Mouse (Mus musculus) heart, adult 2 months (tissue): ENCODE measurements around the gene Pbx1. TPM values are rescaled to one million over a fixed set of nuclear protein-coding genes. Genes with fewer than 3 reads are reported as not detected.

Experiments
- DNase-seq, 2 experiments: peaks; one replicate each; pipeline ENCODE4 v3.0.0; 2021
- H3K27ac ChIP-seq: fragments of 200-600 bp; 2 replicates; pipeline ENCODE4 v1.8.1; 2022
- H3K27me3 ChIP-seq: fragments of 200-500 bp; 2 replicates; pipeline ENCODE4 v1.6.1; 2012; ENCODE audit warnings: mild to moderate bottlenecking, low read length, inconsistent platforms, mixed read lengths; ENCODE audit not compliant: control insufficient read depth, insufficient read depth
- H3K36me3 ChIP-seq: fragments of 200-500 bp; 2 replicates; pipeline ENCODE4 v1.6.1; 2012; ENCODE audit warnings: low read length, inconsistent platforms; ENCODE audit not compliant: control insufficient read depth, insufficient read depth
- H3K4me1 ChIP-seq: fragments of 200-500 bp; 2 replicates; pipeline ENCODE4 v1.6.1; 2011; ENCODE audit warnings: low read length; ENCODE audit not compliant: control insufficient read depth, insufficient read depth
- H3K4me3 ChIP-seq: fragments of 200-600 bp; 2 replicates; pipeline ENCODE4 v1.8.1; 2022
- H3K79me2 ChIP-seq: fragments of 200-500 bp; replicated peaks from 2 replicates; pipeline ENCODE4 v1.6.1; 2012; ENCODE audit warnings: mild to moderate bottlenecking, inconsistent platforms, low read length, moderate library complexity, mixed read lengths; ENCODE audit not compliant: control insufficient read depth, insufficient read depth
- H3K9ac ChIP-seq: fragments of 200-500 bp; 2 replicates; pipeline ENCODE4 v1.6.1; 2012; ENCODE audit warnings: low read depth, mild to moderate bottlenecking, control low read depth, inconsistent platforms, low read length, mixed read lengths
- CTCF ChIP-seq: fragments of 200-600 bp; IDR thresholded peaks from 2 replicates; pipeline ENCODE4 v1.8.1; 2022; ENCODE audit warnings: antibody characterized with exemption, mild to moderate bottlenecking, moderate library complexity
- EP300 ChIP-seq: fragments of 200-500 bp; IDR thresholded peaks from 2 replicates; pipeline ENCODE4 v1.6.1; 2011; ENCODE audit warnings: low read depth, low read length, control low read depth; ENCODE audit not compliant: insufficient read depth
- POLR2A ChIP-seq: fragments of 200-500 bp; IDR thresholded peaks from 2 replicates; pipeline ENCODE4 v1.6.1; 2011; ENCODE audit warnings: mild to moderate bottlenecking, low read depth, low read length, control low read depth; ENCODE audit not compliant: insufficient read depth
- WGBS: fragments of 180-500 bp; shearing (Covaris S2); methylation state at CpG from one replicate; pipeline ENCODE4 v1.1.7; 2018; 5-methylcytosine and 5-hydroxymethylcytosine counted together
- intact Hi-C: fragments of 180-260 bp; cut with DNase I; formaldehyde crosslinking; loops from one replicate; pipeline ENCODE4 v1.15.1; 2025
- polyA plus RNA-seq: library from polyadenylated mRNA; depleted of rRNA; stranded (reverse); fragments of >200 nt; gene quantifications from 2 replicates; pipeline ENCODE4 v1.2.3, GENCODE M21; 2012
- total RNA-seq, 2 experiments: library from RNA; stranded (reverse); gene quantifications; 2 replicates each; pipeline ENCODE4 v1.2.3; 2021

Gene Pbx1
- total and polyA plus RNA-seq, 3 experiments: 33.1 to 54.7 (median 52.8) TPM

DNA sequence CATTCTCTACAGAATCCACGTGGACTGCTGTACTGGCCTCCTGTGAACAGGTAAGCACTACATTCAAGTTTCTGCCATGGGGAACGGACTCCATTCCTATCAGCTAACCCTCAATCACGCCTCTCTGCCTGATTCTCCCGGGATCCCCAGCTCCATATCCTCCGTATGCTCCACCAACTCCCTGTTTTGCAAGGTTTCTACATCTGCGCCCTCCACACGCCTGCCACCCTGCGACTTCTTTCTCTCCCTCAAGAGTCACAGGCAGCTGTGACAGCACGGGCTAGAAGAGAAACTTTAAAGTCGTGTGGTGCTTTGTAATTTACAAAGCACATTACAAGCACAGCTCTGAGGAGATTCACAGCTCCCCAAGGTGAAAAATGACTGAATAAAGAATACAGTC lies 23.3 kb downstream of the Pbx1 start:
- Histone ChIP-seq H3K79me2 (no peaks in the 10 kb centered on the region), H3K27me3 (no peaks in the 10 kb centered on the region), H3K9ac (no peak overlapping the region), H3K27ac (no peak overlapping the region), H3K36me3 (peaks cover 3% of the 10 kb centered on the region; the same call in 1 of the 2 replicates), H3K4me1 (no peaks in the 10 kb centered on the region; the same call in 1 of the 2 replicates), H3K4me3 (no peak overlapping the region)
- WGBS: 79% methylated on average over 10 of the region's 10 CpGs
- no peak for DNase-seq
- TF ChIP-seq POLR2A: no peak
- intact Hi-C loops: no loop called here

DNA sequence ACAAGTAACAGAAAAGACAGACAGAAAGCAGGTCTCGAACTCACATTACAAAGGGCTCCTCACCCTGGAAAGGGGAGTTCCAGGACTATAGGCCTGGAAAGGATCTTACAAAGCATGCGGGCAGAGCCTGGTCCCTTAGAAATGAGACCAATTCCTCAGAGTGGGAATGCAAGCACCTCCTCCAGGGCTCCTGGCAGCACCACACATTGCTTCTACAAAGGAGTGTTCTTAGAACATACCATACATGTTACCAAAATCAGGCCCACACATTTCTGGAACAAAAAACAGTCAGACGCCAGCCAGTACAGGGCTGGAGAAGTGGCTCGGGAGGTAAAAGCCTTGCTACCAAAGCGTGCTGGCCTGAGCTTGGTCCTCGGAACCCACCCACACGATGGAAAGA lies 24.1 kb downstream of the Pbx1 start:
- Histone ChIP-seq H3K4me1 (no peaks in the 10 kb centered on the region; the same call in 1 of the 2 replicates), H3K27ac (no peak overlapping the region)
- TF ChIP-seq POLR2A (no peak), EP300 (no peak), CTCF (no peak)

DNA sequence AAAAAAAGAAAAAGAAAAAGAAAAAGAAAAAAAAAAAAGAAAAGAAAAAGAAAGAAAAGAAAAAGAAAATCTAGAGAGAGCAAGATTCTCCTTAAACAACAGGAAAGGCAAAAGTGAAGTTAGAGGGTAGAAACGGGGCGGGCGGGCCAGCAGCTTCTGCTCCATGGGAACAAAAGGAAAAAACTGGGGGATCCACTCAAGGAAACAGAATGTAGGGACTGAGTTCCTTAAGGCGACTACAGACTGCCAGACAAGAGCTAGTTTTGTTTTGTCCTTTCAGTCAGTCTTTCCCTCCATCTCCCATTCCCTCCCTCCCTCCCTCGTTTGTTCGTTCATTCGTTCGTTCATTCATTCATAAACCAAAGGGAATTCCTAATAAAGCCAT lies 25.8 kb downstream of the Pbx1 start:
- 72% methylated on average over 8 of the region's 8 CpGs for WGBS
- Histone ChIP-seq H3K4me3 (no peak overlapping the region), H3K4me1 (no peaks in the 10 kb centered on the region; the same call in 1 of the 2 replicates), H3K9ac (no peak overlapping the region), H3K79me2 (no peaks in the 10 kb centered on the region), H3K36me3 (peaks cover 3% of the 10 kb centered on the region; the same call in 1 of the 2 replicates), H3K27me3 (no peaks in the 10 kb centered on the region), H3K27ac (no peak overlapping the region)
- intact Hi-C loops: no loop called here
- DNase-seq: no peak
- TF ChIP-seq EP300: no peak

More for the DNA sequence above, 24.1 kb downstream of the Pbx1 start:
- Histone ChIP-seq H3K27me3 (no peaks in the 10 kb centered on the region), H3K9ac (no peak overlapping the region), H3K36me3 (peaks cover 3% of the 10 kb centered on the region; the same call in 1 of the 2 replicates), H3K79me2 (no peaks in the 10 kb centered on the region), H3K4me3 (no peak overlapping the region)
- 84% methylated on average over 7 of the region's 7 CpGs for WGBS
- no peak for DNase-seq
- intact Hi-C loops: no loop called here

DNA sequence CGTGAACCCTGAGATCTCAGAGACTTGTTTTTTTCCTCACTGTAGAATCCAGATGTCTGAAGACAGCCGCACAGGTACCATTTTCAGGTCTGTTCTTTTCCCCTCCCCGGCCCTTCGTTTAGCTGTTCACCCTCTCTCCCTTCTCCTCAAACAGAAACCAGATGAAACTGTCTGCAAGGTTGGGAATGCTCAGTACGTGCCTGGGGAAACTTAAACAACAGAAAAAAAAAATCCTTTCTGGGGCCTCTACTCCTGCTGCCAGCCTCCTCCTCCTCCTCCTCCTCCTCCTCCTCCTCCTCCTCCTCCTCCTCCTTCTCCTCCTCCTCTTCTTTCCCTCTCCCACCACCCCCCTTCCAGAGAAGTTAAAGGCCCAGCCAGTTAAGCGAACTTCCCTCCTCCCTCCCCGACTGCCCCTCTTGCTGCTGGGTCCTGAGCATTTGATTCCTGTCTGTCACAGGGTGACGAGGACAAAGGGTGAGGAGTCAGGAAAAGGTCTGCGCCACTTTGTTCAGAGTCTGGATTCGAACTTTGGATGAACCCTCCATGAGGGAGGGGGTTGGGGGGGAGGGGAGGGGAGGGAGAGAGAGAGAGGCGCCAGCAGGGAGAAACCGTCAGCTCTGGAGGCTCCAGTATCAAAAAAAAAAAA lies 26.3 kb downstream of the Pbx1 start:
- 53% methylated on average over 12 of the region's 12 CpGs for WGBS
- no peaks in the 10 kb centered on the region for H3K79me2 ChIP-seq

DNA sequence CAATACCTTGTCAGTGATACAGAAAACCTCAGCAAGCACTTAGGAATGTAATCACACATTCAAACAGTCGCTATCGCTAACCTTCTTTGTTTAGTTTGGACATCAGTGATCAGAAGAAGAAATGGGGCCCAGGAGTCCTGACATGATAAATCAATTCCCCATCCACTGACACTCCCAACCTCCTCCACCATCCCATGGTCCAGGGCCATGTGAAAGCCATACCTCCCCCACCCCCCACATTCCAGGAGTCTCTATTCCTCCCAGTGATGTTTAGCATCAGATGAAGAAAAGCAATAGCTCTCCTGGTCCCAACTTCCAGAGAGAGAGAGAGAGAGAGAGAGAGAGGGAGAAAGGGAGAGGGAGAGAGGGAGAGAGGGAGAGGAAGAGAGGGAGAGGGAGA lies 28.5 kb downstream of the Pbx1 start:
- Histone ChIP-seq H3K4me3 (no peak overlapping the region), H3K9ac (no peak overlapping the region), H3K27me3 (no peaks in the 10 kb centered on the region), H3K27ac (no peak overlapping the region), H3K79me2 (no peaks in the 10 kb centered on the region), H3K4me1 (no peaks in the 10 kb centered on the region), H3K36me3 (no peaks in the 10 kb centered on the region)
- intact Hi-C loops: no loop called here
- no peak for TF ChIP-seq CTCF
- TF ChIP-seq EP300: no peak
- TF ChIP-seq POLR2A: no peak
- no peak for DNase-seq
- 76% methylated on average over 2 of the region's 2 CpGs for WGBS

More for the DNA sequence above, 26.3 kb downstream of the Pbx1 start:
- no peak for DNase-seq
- TF ChIP-seq EP300 (no peak), CTCF (no peak), POLR2A (no peak)
- H3K9ac ChIP-seq: no peak overlapping the region
- H3K27ac ChIP-seq: no peak overlapping the region
- no peaks in the 10 kb centered on the region for H3K36me3 ChIP-seq
- intact Hi-C loops: no loop called here
- H3K4me3 ChIP-seq: no peak overlapping the region
- no peaks in the 10 kb centered on the region for H3K27me3 ChIP-seq
- no peaks in the 10 kb centered on the region; the same call in 1 of the 2 replicates for H3K4me1 ChIP-seq

DNA sequence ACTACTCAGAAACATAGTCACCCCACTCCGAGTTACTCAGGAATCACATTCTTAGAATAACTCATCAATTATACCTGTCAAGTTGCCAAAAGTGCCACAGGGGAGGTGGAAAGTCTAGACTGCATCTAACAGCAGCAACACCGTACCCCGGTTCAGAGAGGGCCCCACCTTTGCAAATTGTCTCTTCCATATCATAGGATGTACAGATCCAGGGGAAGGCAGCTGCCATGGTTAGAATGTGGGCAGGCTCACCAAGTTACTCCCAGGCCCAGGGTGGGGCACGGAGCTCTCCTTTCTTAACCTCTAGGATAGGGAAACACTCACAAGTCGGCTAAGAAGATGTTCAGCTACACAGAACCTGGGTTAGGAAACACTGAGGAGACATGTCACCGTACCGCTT lies 29.4 kb downstream of the Pbx1 start:
- H3K79me2 ChIP-seq: no peaks in the 10 kb centered on the region
- no peak overlapping the region for H3K9ac ChIP-seq
- H3K36me3 ChIP-seq: no peaks in the 10 kb centered on the region
- TF ChIP-seq POLR2A: no peak
- TF ChIP-seq CTCF: no peak
- TF ChIP-seq EP300: no peak
- no peak overlapping the region for H3K4me3 ChIP-seq
- WGBS: 64% methylated on average over 7 of the region's 7 CpGs
- DNase-seq: no peak
- no peaks in the 10 kb centered on the region for H3K27me3 ChIP-seq
- no peak overlapping the region for H3K27ac ChIP-seq
- intact Hi-C loops: no loop called here
- H3K4me1 ChIP-seq: no peaks in the 10 kb centered on the region
